Mouse (Mus musculus): ENCODE measurements around the gene Frmpd4. TPM values are rescaled to one million over a fixed set of nuclear protein-coding genes. Genes with fewer than 3 reads are reported as not detected.

Gene Frmpd4
- polyA plus RNA-seq, 1 experiment from 2014 or later: 0.43 TPM

GRCm38 (mm10) chrX:168431206-168431605 lies 145.8 kb downstream of the Frmpd4 start:
- Histone ChIP-seq H3K9me3 (replicated peaks; ENCODE audit: low read length) (no peaks in the 10 kb centered on the region), H3K4me3 (replicated peaks; ENCODE audit: low read depth, low read length) (no peak overlapping the region), H3K36me3 (ENCODE audit: insufficient read depth, low read length) (no peaks in the 10 kb centered on the region), H3K4me1 (replicated peaks; ENCODE audit: insufficient read depth, low read length) (no peaks in the 10 kb centered on the region), H3K27ac (no peak overlapping the region), H3K9ac (ENCODE audit: low read depth, low read length) (no peak overlapping the region), H3K27me3 (ENCODE audit: insufficient read depth, low read length) (no peaks in the 10 kb centered on the region), H3K4me2 (ENCODE audit: low read length) (no peak overlapping the region)
- 61% methylated on average over 1 of the region's 1 CpGs for WGBS
- no peak for TF ChIP-seq CTCF (IDR thresholded peaks at IDR 0.05; ENCODE audit: low read depth)
- ATAC-seq (replicated peaks; ENCODE audit: low FRiP score, low read depth) (no peak), DNase-seq (ENCODE audit: low spot score) (no peak)

DNA sequence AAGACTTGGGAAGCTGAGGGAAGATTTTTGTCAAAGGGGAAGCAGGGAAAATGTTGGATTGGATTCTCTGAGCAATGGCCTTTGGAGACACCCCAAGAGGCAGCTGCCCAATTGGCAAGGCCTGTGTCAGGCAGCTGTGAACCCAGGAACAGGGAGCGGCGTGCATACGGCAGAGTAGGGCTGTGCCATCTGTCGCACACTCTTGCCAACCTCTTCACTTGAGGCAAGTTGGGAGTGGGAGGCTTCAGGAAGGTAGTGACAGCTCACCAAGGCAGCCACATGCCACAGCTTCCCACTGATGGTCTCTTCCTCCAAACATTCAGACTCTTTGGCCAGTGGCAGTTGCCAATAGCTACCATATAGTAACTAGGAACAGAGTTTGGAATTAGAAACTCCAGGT lies 147.2 kb downstream of the Frmpd4 start:
- Histone ChIP-seq H3K27me3 (ENCODE audit: insufficient read depth, low read length) (no peaks in the 10 kb centered on the region), H3K4me2 (ENCODE audit: low read length) (no peak overlapping the region), H3K27ac (no peak overlapping the region), H3K9ac (ENCODE audit: low read depth, low read length) (no peak overlapping the region), H3K4me3 (replicated peaks; ENCODE audit: low read depth, low read length) (no peak overlapping the region), H3K9me3 (replicated peaks; ENCODE audit: low read length) (no peaks in the 10 kb centered on the region), H3K4me1 (replicated peaks; ENCODE audit: insufficient read depth, low read length) (no peaks in the 10 kb centered on the region), H3K36me3 (ENCODE audit: insufficient read depth, low read length) (no peaks in the 10 kb centered on the region)
- ATAC-seq (replicated peaks; ENCODE audit: low FRiP score, low read depth) (no peak), DNase-seq (ENCODE audit: low spot score) (no peak)
- WGBS: 88% methylated on average over 4 of the region's 4 CpGs
- TF ChIP-seq CTCF (IDR thresholded peaks at IDR 0.05; ENCODE audit: low read depth): no peak

DNA sequence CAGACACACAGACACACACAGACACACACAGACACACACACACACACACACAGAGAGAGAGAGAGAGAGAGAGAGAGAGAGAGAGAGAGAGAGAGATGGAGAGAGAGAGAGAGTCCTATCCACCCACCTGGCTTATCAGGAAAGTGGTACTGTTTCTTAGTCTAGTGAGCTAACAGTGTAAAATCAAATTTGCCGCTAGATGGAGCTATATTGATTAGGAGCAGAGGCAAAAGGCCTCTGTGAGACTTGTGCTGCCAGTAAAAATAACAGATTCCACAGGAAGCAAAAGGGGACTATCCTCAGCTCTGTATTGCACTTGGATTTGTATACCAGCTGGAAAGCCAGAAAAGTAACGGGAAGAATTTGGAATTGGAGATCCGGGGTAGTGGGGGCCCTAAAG lies 161.6 kb downstream of the Frmpd4 start:
- H3K27ac ChIP-seq: no peak overlapping the region
- peak; percentile 40 for DNase-seq (ENCODE audit: low spot score)
- no peaks in the 10 kb centered on the region for H3K27me3 ChIP-seq (ENCODE audit: insufficient read depth, low read length)
- no peak overlapping the region for H3K4me3 ChIP-seq (replicated peaks; ENCODE audit: low read depth, low read length)
- H3K9ac ChIP-seq (ENCODE audit: low read depth, low read length): no peak overlapping the region
- no peaks in the 10 kb centered on the region for H3K9me3 ChIP-seq (replicated peaks; ENCODE audit: low read length)
- no peaks in the 10 kb centered on the region for H3K36me3 ChIP-seq (ENCODE audit: insufficient read depth, low read length)
- H3K4me1 ChIP-seq (replicated peaks; ENCODE audit: insufficient read depth, low read length): no peaks in the 10 kb centered on the region
- peak; percentile 56 for TF ChIP-seq CTCF (IDR thresholded peaks at IDR 0.05; ENCODE audit: low read depth)
- no peak for ATAC-seq (replicated peaks; ENCODE audit: low FRiP score, low read depth)
- 33% methylated on average over 3 of the region's 3 CpGs for WGBS
- no peak overlapping the region for H3K4me2 ChIP-seq (ENCODE audit: low read length)

DNA sequence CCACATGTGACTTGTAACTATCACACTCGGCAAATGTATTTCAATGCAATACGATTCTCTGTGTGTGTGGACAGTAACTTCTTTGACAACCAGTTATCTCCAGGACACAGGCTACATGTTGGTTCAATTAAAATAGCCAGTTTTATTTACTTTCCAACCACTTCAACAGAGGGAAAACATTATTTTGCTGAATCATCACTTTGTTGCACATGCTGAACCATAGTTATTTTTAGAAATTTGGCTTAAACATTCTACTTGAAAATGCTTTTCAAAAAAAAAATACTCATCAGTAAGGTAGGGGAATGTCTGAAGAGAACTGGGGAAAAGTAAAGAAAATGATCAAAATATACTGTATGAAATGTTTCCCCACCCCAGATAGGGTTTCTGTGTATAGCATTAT lies 173.5 kb downstream of the Frmpd4 start:
- 79% methylated on average over 2 of the region's 2 CpGs for WGBS
- no peaks in the 10 kb centered on the region for H3K4me1 ChIP-seq (replicated peaks; ENCODE audit: insufficient read depth, low read length)
- no peak overlapping the region for H3K4me3 ChIP-seq (replicated peaks; ENCODE audit: low read depth, low read length)
- ATAC-seq (replicated peaks; ENCODE audit: low FRiP score, low read depth) (no peak), DNase-seq (ENCODE audit: low spot score) (no peak)
- no peak overlapping the region for H3K9ac ChIP-seq (ENCODE audit: low read depth, low read length)
- H3K9me3 ChIP-seq (replicated peaks; ENCODE audit: low read length): no peaks in the 10 kb centered on the region
- no peaks in the 10 kb centered on the region for H3K36me3 ChIP-seq (ENCODE audit: insufficient read depth, low read length)
- no peak overlapping the region for H3K4me2 ChIP-seq (ENCODE audit: low read length)
- H3K27ac ChIP-seq: no peak overlapping the region
- TF ChIP-seq CTCF (IDR thresholded peaks at IDR 0.05; ENCODE audit: low read depth): no peak
- no peaks in the 10 kb centered on the region for H3K27me3 ChIP-seq (ENCODE audit: insufficient read depth, low read length)

- Histone ChIP-seq H3K4me1 (replicated peaks; ENCODE audit: insufficient read depth, low read length) (no peaks in the 10 kb centered on the region), H3K27me3 (ENCODE audit: insufficient read depth, low read length) (no peaks in the 10 kb centered on the region), H3K4me3 (replicated peaks; ENCODE audit: low read depth, low read length) (no peak overlapping the region), H3K36me3 (ENCODE audit: insufficient read depth, low read length) (no peaks in the 10 kb centered on the region), H3K9ac (ENCODE audit: low read depth, low read length) (no peak overlapping the region), H3K4me2 (ENCODE audit: low read length) (no peak overlapping the region), H3K9me3 (replicated peaks; ENCODE audit: low read length) (no peaks in the 10 kb centered on the region), H3K27ac (no peak overlapping the region)
- DNase-seq (ENCODE audit: low spot score) (no peak), ATAC-seq (replicated peaks; ENCODE audit: low FRiP score, low read depth) (no peak)
- whole genome bisulfite sequencing: 79% methylated on average over 2 of the region's 2 CpGs
- no peak for TF ChIP-seq CTCF (IDR thresholded peaks at IDR 0.05; ENCODE audit: low read depth)
Measured at GRCm38 (mm10) chrX:168350431-168350830, 226.6 kb downstream of the Frmpd4 start.

- Histone ChIP-seq H3K36me3 (ENCODE audit: insufficient read depth, low read length) (no peaks in the 10 kb centered on the region), H3K27me3 (ENCODE audit: insufficient read depth, low read length) (no peaks in the 10 kb centered on the region), H3K9me3 (replicated peaks; ENCODE audit: low read length) (no peaks in the 10 kb centered on the region), H3K27ac (no peak overlapping the region), H3K4me2 (ENCODE audit: low read length) (no peak overlapping the region), H3K4me3 (replicated peaks; ENCODE audit: low read depth, low read length) (no peak overlapping the region), H3K4me1 (replicated peaks; ENCODE audit: insufficient read depth, low read length) (no peaks in the 10 kb centered on the region), H3K9ac (ENCODE audit: low read depth, low read length) (no peak overlapping the region)
- TF ChIP-seq CTCF (IDR thresholded peaks at IDR 0.05; ENCODE audit: low read depth): no peak
- 52% methylated on average over 5 of the region's 5 CpGs for WGBS
- DNase-seq (ENCODE audit: low spot score) (peak; percentile 1), ATAC-seq (replicated peaks; ENCODE audit: low FRiP score, low read depth) (0 out of 2 replicates have a peak, but pooled peaks have one; percentile 33)
Measured at GRCm38 (mm10) chrX:168349320-168350225, 227.5 kb downstream of the Frmpd4 start.
